10 mouse cellular contexts compared by ENCODE assay signal in genomic region chr6:101101709-101102654, GRCm38 (mm10).
DNase-seq lines count a peak whose midpoint lies in the region; ATAC-seq and TF ChIP-seq lines count a peak whose summit lies in the region.
"Had no signal": no experiment of that assay in that cellular context is flagged by ENCODE, and none has a peak within 500 bp of the region (broad histone marks: within the 10 kb centered on the region; RNA-seq: fewer than 3 reads in every experiment).

No protein-coding gene starts in this region.

- H3K4me2 ChIP-seq in neural tube, embryonic 11.5 days (ENCODE audit: low read depth), result no peak overlapping the region
- no peak overlapping the region for H3K4me2 ChIP-seq in liver, embryonic 12.5 days
- H3K4me2 ChIP-seq in stomach, postnatal 0 days (replicated peaks; ENCODE audit: low read depth), result no peak overlapping the region
- no peak overlapping the region for H3K4me2 ChIP-seq in forebrain, postnatal 0 days (ENCODE audit: low read depth)

- ATAC-seq in neural tube, embryonic 11.5 days (ENCODE audit: insufficient read depth, low FRiP score, low TSS enrichment), result no peak
- ATAC-seq in liver, embryonic 12.5 days, result peak; percentile 54; the same call in 1 of the 2 replicates
- ATAC-seq in stomach, postnatal 0 days (ENCODE audit: low FRiP score, low TSS enrichment), result peak; percentile 92
- ATAC-seq in forebrain, postnatal 0 days, result no peak
- no peak for ATAC-seq in granulocyte monocyte progenitor cell, adult 5-6 weeks (replicated peaks; ENCODE audit: poor library complexity, severe bottlenecking)

- H3K4me3 ChIP-seq in neural tube, embryonic 11.5 days (ENCODE audit: low read depth, low read length), result no peak overlapping the region
- H3K4me3 ChIP-seq in kidney, adult 2 months (ENCODE audit: insufficient read depth, low read depth, low read length), result no peak overlapping the region
- no peak overlapping the region for H3K4me3 ChIP-seq in liver, embryonic 12.5 days
- H3K4me3 ChIP-seq in stomach, postnatal 0 days (ENCODE audit: low read depth, low read length), result no peak overlapping the region
- H3K4me3 ChIP-seq in forebrain, postnatal 0 days (ENCODE audit: low read depth, low read length), result no peak overlapping the region
- H3K4me3 ChIP-seq: erythroblast, embryonic 14.5 days had no signal

- no peak for TF ChIP-seq CTCF in kidney, adult 2 months (conservative IDR thresholded peaks at IDR 0.05; ENCODE audit: insufficient read depth, insufficient read length, low read depth, low read length)
- no peak for TF ChIP-seq CTCF in stomach, postnatal 0 days (IDR thresholded peaks at IDR 0.05; ENCODE audit: low read depth)
- TF ChIP-seq CTCF in forebrain, postnatal 0 days (IDR thresholded peaks at IDR 0.05; ENCODE audit: low read depth), result no peak

- no peaks in the 10 kb centered on the region for H3K4me1 ChIP-seq in neural tube, embryonic 11.5 days (ENCODE audit: control insufficient read depth, insufficient read depth, low read length)
- peaks cover 12% of the 10 kb centered on the region for H3K4me1 ChIP-seq in kidney, adult 2 months (ENCODE audit: control insufficient read depth, insufficient read depth, low read length)
- no peaks in the 10 kb centered on the region for H3K4me1 ChIP-seq in liver, embryonic 12.5 days
- 0 out of 2 replicates have a peak, but pooled peaks cover 2% of the 10 kb centered on the region for H3K4me1 ChIP-seq in stomach, postnatal 0 days (replicated peaks; ENCODE audit: control insufficient read depth, insufficient read depth)
- H3K4me1 ChIP-seq in forebrain, postnatal 0 days (ENCODE audit: insufficient read depth), result no peaks in the 10 kb centered on the region

- no peak for DNase-seq in neural tube, embryonic 11.5 days (ENCODE audit: low spot score)
- DNase-seq in neural tube, embryonic 10.5 days (ENCODE audit: extremely low spot score, low spot score), result no peak
- peak; percentile 90 for DNase-seq in kidney, adult 2 months
- DNase-seq in stomach, postnatal 0 days (ENCODE audit: low spot score), result peak; percentile 58
- DNase-seq in forebrain, postnatal 0 days, result no peak
- DNase-seq in ovary, postnatal 10 days (ENCODE audit: low spot score), result no peak
- DNase-seq: lung, postnatal 10 days had no signal

- WGBS in neural tube, embryonic 11.5 days, result 58% methylated on average over 14 of the region's 14 CpGs
- 35% methylated on average over 14 of the region's 14 CpGs for WGBS in kidney, adult 2 months
- 59% methylated on average over 14 of the region's 14 CpGs for WGBS in liver, embryonic 12.5 days (ENCODE audit: insufficient replicate concordance)
- WGBS in stomach, postnatal 0 days, result 25% methylated on average over 14 of the region's 14 CpGs
- 62% methylated on average over 14 of the region's 14 CpGs for WGBS in forebrain, postnatal 0 days

- H3K36me3 ChIP-seq in neural tube, embryonic 11.5 days (ENCODE audit: control insufficient read depth, insufficient read depth, low read length), result no peaks in the 10 kb centered on the region
- H3K36me3 ChIP-seq in kidney, adult 2 months (ENCODE audit: control insufficient read depth, insufficient read depth, low read length), result no peaks in the 10 kb centered on the region
- H3K36me3 ChIP-seq in liver, embryonic 12.5 days, result no peaks in the 10 kb centered on the region
- H3K36me3 ChIP-seq in stomach, postnatal 0 days (ENCODE audit: control insufficient read depth, insufficient read depth, low read length), result no peaks in the 10 kb centered on the region
- H3K36me3 ChIP-seq in forebrain, postnatal 0 days (ENCODE audit: insufficient read depth), result no peaks in the 10 kb centered on the region

- no peak for TF ChIP-seq EP300 in stomach, postnatal 0 days (optimal IDR thresholded peaks at IDR 0.05)

- no peaks in the 10 kb centered on the region for H3K9me3 ChIP-seq in neural tube, embryonic 11.5 days (ENCODE audit: control insufficient read depth, low read length)
- no peaks in the 10 kb centered on the region for H3K9me3 ChIP-seq in liver, embryonic 12.5 days (replicated peaks)
- H3K9me3 ChIP-seq in stomach, postnatal 0 days (ENCODE audit: control insufficient read depth, low read length), result no peaks in the 10 kb centered on the region
- no peaks in the 10 kb centered on the region for H3K9me3 ChIP-seq in forebrain, postnatal 0 days (ENCODE audit: low read length)

- H3K27ac ChIP-seq in neural tube, embryonic 11.5 days (ENCODE audit: low read depth, low read length), result 0 out of 2 replicates have a peak overlapping the region, but pooled peaks have one; percentile 6
- H3K27ac ChIP-seq in kidney, adult 2 months (ENCODE audit: insufficient read depth, low read depth, low read length), result peak overlapping the region; percentile 88
- 0 out of 2 replicates have a peak overlapping the region, but pooled peaks have one; percentile 10 for H3K27ac ChIP-seq in liver, embryonic 12.5 days
- peak overlapping the region; percentile 53 for H3K27ac ChIP-seq in stomach, postnatal 0 days (replicated peaks)
- no peak overlapping the region for H3K27ac ChIP-seq in forebrain, postnatal 0 days (ENCODE audit: low read depth, low read length)

- no peaks in the 10 kb centered on the region for H3K27me3 ChIP-seq in neural tube, embryonic 11.5 days (ENCODE audit: control insufficient read depth, insufficient read depth, low read length)
- no peaks in the 10 kb centered on the region for H3K27me3 ChIP-seq in kidney, adult 2 months (replicated peaks; ENCODE audit: control insufficient read depth, insufficient read depth, low read length)
- H3K27me3 ChIP-seq in liver, embryonic 12.5 days (replicated peaks), result no peaks in the 10 kb centered on the region
- H3K27me3 ChIP-seq in stomach, postnatal 0 days (ENCODE audit: control insufficient read depth, insufficient read depth, low read length), result no peaks in the 10 kb centered on the region
- no peaks in the 10 kb centered on the region for H3K27me3 ChIP-seq in forebrain, postnatal 0 days (ENCODE audit: insufficient read depth, low read length)

- H3K9ac ChIP-seq in neural tube, embryonic 11.5 days (ENCODE audit: low read length), result no peak overlapping the region
- no peak overlapping the region for H3K9ac ChIP-seq in liver, embryonic 12.5 days
- no peak overlapping the region for H3K9ac ChIP-seq in stomach, postnatal 0 days (ENCODE audit: low read length)
- H3K9ac ChIP-seq in forebrain, postnatal 0 days, result no peak overlapping the region

- TF ChIP-seq POLR2A in kidney, adult 2 months (IDR thresholded peaks at IDR 0.05; ENCODE audit: low read depth, low read length), result no peak

Comparison
In these comparisons a context has a peak if more than half of its experiments do, and no peak if none do; other contexts are left out.
1. ATAC-seq: peak in liver, embryonic 12.5 days (single experiment) and stomach, postnatal 0 days (single experiment); none in neural tube, embryonic 11.5 days (single experiment), forebrain, postnatal 0 days (single experiment) and granulocyte monocyte progenitor cell, adult 5-6 weeks (single experiment).
2. DNase-seq: peak in kidney, adult 2 months (single experiment) and stomach, postnatal 0 days (single experiment); none in neural tube, embryonic 11.5 days (single experiment), neural tube, embryonic 10.5 days (single experiment), forebrain, postnatal 0 days (single experiment) and ovary, postnatal 10 days (single experiment).